ENCODE assay signal across 14 mouse cellular contexts in the genomic region with DNA sequence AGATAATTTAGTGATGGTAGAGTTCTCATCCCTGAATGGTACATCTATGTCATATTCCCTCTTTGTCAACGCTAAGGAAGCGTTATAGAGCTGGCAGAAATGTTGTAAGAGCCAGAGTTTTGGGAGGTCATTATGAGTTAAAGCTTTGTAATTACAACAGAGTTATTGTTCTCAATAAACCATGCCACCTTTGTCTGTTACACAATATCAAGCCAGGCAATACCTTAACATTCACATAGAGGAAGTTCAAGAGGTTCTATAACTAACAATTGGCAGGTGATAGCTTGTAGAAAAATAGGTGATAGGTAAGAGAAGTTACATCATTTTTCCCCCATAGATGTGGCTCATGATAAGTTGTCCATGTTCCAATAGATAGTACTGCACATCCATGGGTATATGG.
DNase-seq lines count a peak whose midpoint lies in the region.
"Had no signal": no experiment of that assay in that cellular context is flagged by ENCODE, and none has a peak within 500 bp of the region (broad histone marks: within the 10 kb centered on the region; RNA-seq: fewer than 3 reads in every experiment).

No protein-coding gene starts in this region.

- DNase-seq in fat pad, adult 2 months (ENCODE audit: extremely low read depth, low read depth, low spot score) = peak; percentile 63
- DNase-seq in gonadal fat pad, adult 2 months (ENCODE audit: low read depth) = peak; percentile 67
- DNase-seq in retina, postnatal 1 day = no peak
- DNase-seq in adrenal gland, adult 8-10 months = no peak
- DNase-seq: adrenal gland, adult 2 months; adrenal gland, postnatal 10 days; adrenal gland, postnatal 14 days; adrenal gland, postnatal 25 days; adrenal gland, postnatal 36 days; B cell, adult 2 months; cerebellum, adult 11 months; cerebellum, adult 11-12 months; cerebellum, adult 18-20 months; cerebellum, adult 2 months had no signal

Comparison
In these comparisons a context has a peak if more than half of its experiments do, and no peak if none do; other contexts are left out.
1. DNase-seq: peak in fat pad, adult 2 months (single experiment) and gonadal fat pad, adult 2 months (single experiment); none in retina, postnatal 1 day (single experiment) and adrenal gland, adult 8-10 months (single experiment).